Mouse (Mus musculus): ENCODE measurements around the gene Erich3.

- TF ChIP-seq EP300 (IDR thresholded peaks at IDR 0.05; ENCODE audit: low read depth) (no peak), CTCF (IDR thresholded peaks at IDR 0.05; ENCODE audit: low read depth) (no peak)
Measured at GRCm38 (mm10) chr3:154793571-154793970, 129.9 kb downstream of the Erich3 start.

All from liver, embryonic 14.5 days (tissue).